Mouse (Mus musculus): ENCODE measurements around the gene Rpl31. TPM values are rescaled to one million over a fixed set of nuclear protein-coding genes. Genes with fewer than 3 reads are reported as not detected.

Rpl31 gene
- polyA plus RNA-seq, 1 experiment from 2014 or later: 442 TPM

DNA sequence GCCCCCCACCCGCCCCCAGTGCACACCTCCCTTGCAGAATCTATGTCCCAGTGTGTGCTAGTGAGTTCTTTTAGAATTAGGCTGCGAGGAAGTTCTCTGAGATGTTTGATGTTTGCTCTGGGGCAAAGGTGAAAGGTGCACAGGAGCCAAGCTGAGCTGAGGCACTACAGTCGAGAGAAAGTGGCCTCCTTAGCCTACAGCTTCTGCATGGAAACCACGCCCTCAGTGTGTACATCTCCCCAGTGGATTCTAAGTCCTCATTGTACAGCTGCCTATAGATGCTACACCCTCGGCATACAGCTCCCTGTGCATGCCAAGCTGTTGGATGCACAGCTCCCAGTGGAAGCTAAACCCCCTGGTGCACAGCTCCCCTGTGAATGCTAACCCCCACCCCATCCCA lies 28.2 kb upstream of the Rpl31 start:
- H3K4me2 ChIP-seq: no peak overlapping the region
- no peak overlapping the region for H3K4me3 ChIP-seq (replicated peaks)
- ATAC-seq (ENCODE audit: low read depth): no peak
- WGBS (ENCODE audit: insufficient replicate concordance): 37% methylated on average over 5 of the region's 5 CpGs
- no peaks in the 10 kb centered on the region for H3K9me3 ChIP-seq (replicated peaks)
- no peaks in the 10 kb centered on the region for H3K4me1 ChIP-seq (replicated peaks)
- H3K27me3 ChIP-seq: peaks cover 25% of the 10 kb centered on the region; the same call in 1 of the 2 replicates
- DNase-seq: no peak
- H3K9ac ChIP-seq: no peak overlapping the region
- no peaks in the 10 kb centered on the region for H3K36me3 ChIP-seq
- no peak overlapping the region for H3K27ac ChIP-seq

DNA sequence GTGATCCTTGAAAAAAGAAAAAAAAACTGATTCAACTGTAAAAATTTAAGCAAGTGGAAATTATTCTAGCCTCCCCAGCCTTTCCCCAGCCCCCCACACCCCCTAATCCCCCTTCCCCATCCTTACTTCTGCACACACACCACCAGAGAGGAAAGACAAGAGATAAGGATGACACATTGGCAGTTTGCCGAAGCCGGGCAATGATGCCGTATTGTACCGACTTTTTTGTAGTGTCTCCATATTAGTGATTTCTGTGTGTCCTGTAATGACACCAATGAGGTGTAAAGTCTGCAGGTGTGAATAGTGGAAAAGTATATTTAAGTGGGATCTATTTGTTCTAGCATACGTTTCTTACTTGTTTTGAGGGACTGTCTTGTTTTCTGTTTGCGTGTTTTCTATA lies 27.5 kb upstream of the Rpl31 start:
- no peak for ATAC-seq (ENCODE audit: low read depth)

DNA sequence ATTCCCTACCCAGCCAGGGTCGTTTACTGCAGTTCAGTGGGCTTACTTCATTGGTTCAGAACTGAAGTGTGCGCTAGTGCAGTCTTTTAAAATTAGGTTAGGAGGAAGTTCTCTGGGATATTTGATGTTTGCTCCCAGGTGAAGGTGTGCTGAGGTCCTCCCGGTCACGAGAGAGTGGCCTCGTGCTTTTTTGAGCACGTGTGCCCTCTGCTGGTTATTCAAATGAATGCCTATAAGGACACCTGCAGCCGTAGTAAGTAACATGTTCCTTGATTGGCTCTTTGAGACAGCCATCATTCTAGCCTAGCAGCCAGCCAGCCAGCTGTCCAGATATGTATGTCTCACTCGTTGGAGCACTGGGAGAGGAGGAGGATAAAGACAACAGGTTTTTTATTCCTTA lies 27.0 kb upstream of the Rpl31 start:
- no peak for ATAC-seq (ENCODE audit: low read depth)
- 19% methylated on average over 8 of the region's 8 CpGs for WGBS (ENCODE audit: insufficient replicate concordance)

More for the DNA sequence above, 27.5 kb upstream of the Rpl31 start:
- H3K4me2 ChIP-seq: no peak overlapping the region
- 43% methylated on average over 6 of the region's 6 CpGs for WGBS (ENCODE audit: insufficient replicate concordance)
- no peak for DNase-seq
- H3K27me3 ChIP-seq: peaks cover 25% of the 10 kb centered on the region
- H3K4me1 ChIP-seq (replicated peaks): no peaks in the 10 kb centered on the region
- H3K9ac ChIP-seq: no peak overlapping the region
- H3K27ac ChIP-seq: no peak overlapping the region
- no peak overlapping the region for H3K4me3 ChIP-seq (replicated peaks)
- H3K9me3 ChIP-seq (replicated peaks): no peaks in the 10 kb centered on the region
- H3K36me3 ChIP-seq: no peaks in the 10 kb centered on the region

DNA sequence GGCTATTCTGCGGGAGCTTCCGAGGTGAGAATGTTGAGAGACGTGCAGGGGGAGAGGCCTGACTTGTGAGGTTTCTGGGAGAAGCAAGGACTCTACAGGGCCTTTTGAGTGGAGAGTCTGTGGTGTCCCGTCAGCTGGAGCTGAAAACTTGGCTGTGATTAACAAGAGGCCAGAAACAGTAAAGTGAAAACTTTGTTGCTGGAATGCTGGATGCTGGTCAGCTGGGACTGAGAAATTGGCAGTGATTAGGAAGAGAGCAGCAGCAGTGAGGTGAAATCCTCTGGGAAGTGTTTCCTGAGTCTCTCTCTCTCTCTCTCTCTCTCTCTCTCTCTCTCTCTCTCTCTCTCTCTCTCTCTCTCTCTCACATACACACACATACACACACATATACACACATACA lies 25.8 kb upstream of the Rpl31 start:
- H3K4me3 ChIP-seq (replicated peaks): no peak overlapping the region
- H3K36me3 ChIP-seq: no peaks in the 10 kb centered on the region
- ATAC-seq (ENCODE audit: low read depth): no peak

More for the DNA sequence above, 27.0 kb upstream of the Rpl31 start:
- Histone ChIP-seq H3K4me1 (replicated peaks) (no peaks in the 10 kb centered on the region), H3K9me3 (replicated peaks) (no peaks in the 10 kb centered on the region), H3K4me3 (replicated peaks) (no peak overlapping the region), H3K4me2 (no peak overlapping the region), H3K36me3 (no peaks in the 10 kb centered on the region), H3K27ac (no peak overlapping the region), H3K27me3 (peaks cover 22% of the 10 kb centered on the region), H3K9ac (no peak overlapping the region)
- no peak for DNase-seq

DNA sequence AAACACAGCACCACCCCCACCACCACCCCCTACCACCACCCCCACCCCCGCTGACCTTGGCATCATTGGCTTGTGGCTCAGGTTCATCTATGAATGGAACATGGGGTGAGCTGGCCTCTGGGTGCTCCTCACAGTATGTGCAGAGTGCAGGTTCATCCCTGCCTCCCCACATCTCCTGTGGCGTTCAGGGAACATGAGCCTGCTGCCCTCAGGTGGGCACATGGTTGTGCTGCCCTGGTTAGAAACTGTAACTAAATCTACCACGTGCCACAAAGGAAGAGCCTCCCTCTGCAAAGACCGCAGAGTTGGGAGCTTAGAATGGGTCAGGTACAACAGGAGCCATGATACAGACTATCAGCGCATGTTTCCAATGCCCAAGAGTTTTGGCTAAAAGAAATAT lies 24.4 kb upstream of the Rpl31 start:
- Histone ChIP-seq H3K27ac (no peak overlapping the region), H3K4me2 (no peak overlapping the region), H3K27me3 (peaks cover 10% of the 10 kb centered on the region; the same call in 1 of the 2 replicates), H3K36me3 (no peaks in the 10 kb centered on the region), H3K4me1 (replicated peaks) (no peaks in the 10 kb centered on the region), H3K9me3 (replicated peaks) (no peaks in the 10 kb centered on the region), H3K9ac (no peak overlapping the region), H3K4me3 (replicated peaks) (no peak overlapping the region)
- ATAC-seq (ENCODE audit: low read depth) (no peak), DNase-seq (no peak)
- 63% methylated on average over 5 of the region's 5 CpGs for WGBS (ENCODE audit: insufficient replicate concordance)

More for the DNA sequence above, 25.8 kb upstream of the Rpl31 start:
- H3K27ac ChIP-seq: no peak overlapping the region
- no peaks in the 10 kb centered on the region for H3K9me3 ChIP-seq (replicated peaks)
- WGBS (ENCODE audit: insufficient replicate concordance): 70% methylated on average over 4 of the region's 4 CpGs
- H3K4me1 ChIP-seq (replicated peaks): no peaks in the 10 kb centered on the region
- H3K9ac ChIP-seq: no peak overlapping the region
- H3K4me2 ChIP-seq: no peak overlapping the region
- DNase-seq: no peak
- peaks cover 11% of the 10 kb centered on the region for H3K27me3 ChIP-seq

DNA sequence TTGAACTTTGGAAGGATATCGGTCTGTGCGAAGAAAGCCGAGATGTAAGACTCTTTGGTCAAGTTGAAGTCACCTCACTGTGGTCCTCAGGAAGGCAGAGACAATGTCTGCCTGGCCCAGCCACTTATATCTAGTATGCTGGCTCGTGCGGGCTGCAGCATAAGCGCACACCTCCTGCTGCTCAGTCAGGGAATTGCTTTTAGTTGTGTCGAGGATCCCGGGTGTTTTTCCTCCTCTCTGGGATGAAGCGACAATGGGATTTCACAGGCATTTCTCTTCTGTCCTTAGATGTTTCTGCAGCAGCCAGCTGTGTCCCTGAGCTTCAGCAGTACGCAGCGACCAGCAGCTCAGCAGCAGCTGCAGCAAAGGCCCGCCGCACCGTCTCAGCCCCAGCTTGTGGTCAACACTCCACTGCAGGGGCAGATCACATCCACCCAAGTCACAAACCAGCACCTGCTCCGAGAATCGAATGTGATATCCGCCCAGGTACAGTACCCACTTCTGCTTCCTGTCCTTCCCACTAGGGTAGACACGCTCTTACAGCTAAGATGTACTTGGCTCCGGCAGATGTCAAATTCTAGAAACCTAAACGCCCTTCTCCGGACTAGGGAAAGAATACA lies 22.6 kb upstream of the Rpl31 start:
- DNase-seq (no peak), ATAC-seq (ENCODE audit: low read depth) (no peak)
- H3K36me3 ChIP-seq: no peaks in the 10 kb centered on the region
- no peak overlapping the region for H3K9ac ChIP-seq
- H3K4me2 ChIP-seq: no peak overlapping the region
- 51% methylated on average over 21 of the region's 21 CpGs for WGBS (ENCODE audit: insufficient replicate concordance)
- H3K27ac ChIP-seq: no peak overlapping the region
- no peaks in the 10 kb centered on the region for H3K9me3 ChIP-seq (replicated peaks)
- peaks cover 7% of the 10 kb centered on the region; the same call in 1 of the 2 replicates for H3K27me3 ChIP-seq
- H3K4me3 ChIP-seq (replicated peaks): no peak overlapping the region
- H3K4me1 ChIP-seq (replicated peaks): no peaks in the 10 kb centered on the region

DNA sequence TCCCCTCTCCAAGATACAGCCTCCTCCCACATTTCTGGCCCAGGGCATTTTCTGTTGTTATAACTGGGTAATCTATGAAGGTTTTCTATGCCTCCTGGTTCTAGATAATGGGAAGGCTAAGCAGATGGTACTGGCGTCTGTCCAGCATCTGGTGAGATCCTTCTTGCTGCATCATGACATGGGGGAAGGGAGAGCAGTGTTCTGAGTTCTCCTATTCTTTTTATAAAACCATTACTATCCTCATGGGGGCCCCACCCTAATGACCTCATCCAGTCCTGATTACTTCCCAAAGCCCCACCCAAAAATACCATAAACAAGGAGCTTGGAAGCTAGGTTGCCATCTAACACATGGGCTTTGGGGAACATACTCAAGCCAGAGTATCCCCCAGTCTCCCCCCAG lies 18.6 kb upstream of the Rpl31 start:
- Histone ChIP-seq H3K4me3 (replicated peaks) (no peak overlapping the region), H3K27ac (no peak overlapping the region), H3K9me3 (replicated peaks) (no peaks in the 10 kb centered on the region), H3K27me3 (peaks cover 7% of the 10 kb centered on the region; the same call in 1 of the 2 replicates), H3K4me2 (no peak overlapping the region), H3K36me3 (no peaks in the 10 kb centered on the region), H3K4me1 (replicated peaks) (no peaks in the 10 kb centered on the region), H3K9ac (no peak overlapping the region)
- DNase-seq: no peak
- WGBS (ENCODE audit: insufficient replicate concordance): 36% methylated on average over 1 of the region's 1 CpGs
- ATAC-seq (ENCODE audit: low read depth): no peak

DNA sequence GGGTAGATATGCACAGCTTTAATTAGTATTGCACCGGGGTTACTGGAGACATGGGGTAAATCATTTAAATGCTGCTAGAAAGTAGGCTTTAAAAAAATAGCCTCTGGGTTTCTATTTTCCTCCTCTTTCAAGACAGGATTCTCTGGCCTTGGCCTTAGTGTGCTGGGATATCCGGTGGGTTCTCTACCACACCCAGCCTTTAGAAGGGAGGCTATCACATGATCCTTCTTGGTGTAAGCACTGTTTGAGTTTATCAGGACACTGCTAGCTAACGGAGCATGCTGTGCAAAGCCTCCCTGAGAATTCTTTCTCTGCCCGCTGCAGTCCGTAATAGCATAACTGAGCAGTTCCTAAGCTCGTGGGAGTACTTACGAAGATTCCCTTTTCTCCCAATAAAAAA lies 18.2 kb upstream of the Rpl31 start:
- H3K4me2 ChIP-seq: no peak overlapping the region
- no peak for DNase-seq
- H3K9ac ChIP-seq: no peak overlapping the region
- H3K36me3 ChIP-seq: no peaks in the 10 kb centered on the region
- no peak for ATAC-seq (ENCODE audit: low read depth)
- no peak overlapping the region for H3K27ac ChIP-seq
- H3K4me1 ChIP-seq (replicated peaks): no peaks in the 10 kb centered on the region
- H3K4me3 ChIP-seq (replicated peaks): no peak overlapping the region
- H3K9me3 ChIP-seq (replicated peaks): no peaks in the 10 kb centered on the region
- whole genome bisulfite sequencing (ENCODE audit: insufficient replicate concordance): 63% methylated on average over 7 of the region's 7 CpGs
- H3K27me3 ChIP-seq: peaks cover 7% of the 10 kb centered on the region; the same call in 1 of the 2 replicates

DNA sequence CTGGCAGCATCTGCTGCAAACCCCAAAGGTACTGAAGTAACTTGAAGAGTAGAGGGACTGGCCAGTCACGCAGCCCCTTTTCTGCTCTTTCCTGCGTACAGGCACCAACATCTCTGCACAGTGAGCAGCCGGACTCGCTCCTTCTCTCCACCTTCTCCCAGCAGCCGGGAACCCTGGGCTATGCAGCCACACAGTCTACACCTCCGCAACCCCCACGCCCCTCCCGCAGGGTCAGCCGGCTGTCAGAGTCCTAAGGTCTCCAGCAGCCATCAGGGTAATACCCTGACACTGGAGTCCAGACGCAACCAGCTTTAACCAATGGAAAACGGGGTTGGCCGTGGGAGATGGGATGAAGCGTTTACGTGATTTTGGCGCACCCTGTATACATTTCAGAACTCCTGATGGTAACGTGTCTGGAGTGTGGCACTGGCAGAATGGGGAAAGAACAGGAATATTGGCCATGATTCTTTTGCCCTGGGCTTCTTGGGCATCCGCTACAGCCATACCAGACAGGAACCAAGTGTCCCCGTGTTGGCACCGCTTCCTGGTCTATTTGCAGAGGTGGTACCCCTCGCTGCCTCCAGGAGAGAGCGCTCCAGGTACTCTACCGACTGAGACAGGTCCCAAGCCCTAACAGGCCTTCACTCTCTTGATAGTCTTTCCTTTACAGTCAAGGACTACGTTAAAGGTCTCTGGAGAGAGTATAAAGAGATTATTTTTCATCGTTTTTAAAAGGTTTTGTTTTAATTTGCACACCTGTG lies 5.7 kb upstream of the Rpl31 start:
- Histone ChIP-seq H3K36me3 (no peaks in the 10 kb centered on the region), H3K27ac (peak overlapping the region; percentile 39; the same call in 1 of the 2 replicates), H3K9me3 (replicated peaks) (no peaks in the 10 kb centered on the region), H3K4me3 (replicated peaks) (peak overlapping the region; percentile 12), H3K27me3 (peaks cover 11% of the 10 kb centered on the region; the same call in 1 of the 2 replicates), H3K9ac (peak overlapping the region; percentile 26; the same call in 1 of the 2 replicates), H3K4me2 (peak overlapping the region; percentile 51), H3K4me1 (replicated peaks) (peaks cover 27% of the 10 kb centered on the region)
- 41% methylated on average over 24 of the region's 24 CpGs for WGBS (ENCODE audit: insufficient replicate concordance)
- peak; percentile 49; the same call in 1 of the 2 replicates for ATAC-seq (ENCODE audit: low read depth)
- DNase-seq: no peak

DNA sequence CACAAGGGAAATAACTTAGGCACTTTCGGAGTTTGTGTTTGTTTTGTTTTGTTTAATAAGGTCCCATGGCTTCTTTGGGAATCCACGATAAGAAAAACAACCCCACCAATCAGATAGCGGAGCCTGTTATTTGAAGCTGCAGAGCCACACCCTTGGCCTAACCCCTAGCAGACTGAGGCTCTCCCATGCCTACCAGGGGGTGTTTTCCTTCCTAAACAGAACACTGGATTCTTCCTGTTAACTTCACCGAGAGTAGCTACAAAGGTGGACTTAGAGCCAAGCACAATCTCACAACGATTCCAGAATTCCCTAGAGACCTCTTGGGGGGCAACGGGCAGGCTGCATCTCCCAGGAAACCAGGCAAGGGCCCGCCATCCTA lies 5.1 kb upstream of the Rpl31 start:
- ATAC-seq (ENCODE audit: low read depth): peak; percentile 72

DNA sequence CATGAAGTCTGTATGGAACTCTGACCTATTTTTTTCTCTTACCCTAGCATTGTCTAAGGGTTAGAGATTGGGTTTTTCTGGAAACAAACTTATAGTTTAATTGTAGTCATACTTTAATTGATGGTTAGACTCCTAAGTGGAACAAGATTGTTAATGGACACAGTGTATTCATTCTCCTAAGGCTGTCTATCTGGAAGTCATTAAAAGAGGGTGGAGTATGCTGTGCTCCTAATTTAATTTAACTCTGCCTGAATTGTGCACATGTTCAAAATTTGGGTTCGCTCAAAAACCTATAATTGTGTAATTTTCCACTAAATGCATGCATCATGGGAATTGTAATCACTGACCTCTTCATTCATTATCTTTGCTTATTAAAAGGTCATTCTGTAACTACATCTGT lies 2.1 kb upstream of the Rpl31 start:
- Histone ChIP-seq H3K4me2 (no peak overlapping the region), H3K9me3 (replicated peaks) (no peaks in the 10 kb centered on the region), H3K36me3 (peaks cover 19% of the 10 kb centered on the region), H3K4me3 (replicated peaks) (no peak overlapping the region), H3K27me3 (peaks cover 9% of the 10 kb centered on the region; the same call in 1 of the 2 replicates), H3K27ac (no peak overlapping the region), H3K4me1 (replicated peaks) (peaks cover 44% of the 10 kb centered on the region), H3K9ac (no peak overlapping the region)
- DNase-seq (no peak), ATAC-seq (ENCODE audit: low read depth) (no peak)
- 75% methylated on average over 1 of the region's 1 CpGs for WGBS (ENCODE audit: insufficient replicate concordance)

More for the DNA sequence above, 5.1 kb upstream of the Rpl31 start:
- no peaks in the 10 kb centered on the region for H3K36me3 ChIP-seq
- no peak overlapping the region for H3K27ac ChIP-seq
- DNase-seq: no peak
- peak overlapping the region; percentile 12; the same call in 1 of the 2 replicates for H3K4me3 ChIP-seq (replicated peaks)
- H3K9ac ChIP-seq: 0 out of 2 replicates have a peak overlapping the region, but pooled peaks have one; percentile 26
- H3K4me1 ChIP-seq (replicated peaks): peaks cover 33% of the 10 kb centered on the region
- peaks cover 9% of the 10 kb centered on the region; the same call in 1 of the 2 replicates for H3K27me3 ChIP-seq
- 36% methylated on average over 7 of the region's 7 CpGs for WGBS (ENCODE audit: insufficient replicate concordance)
- H3K4me2 ChIP-seq: peak overlapping the region; percentile 51
- H3K9me3 ChIP-seq (replicated peaks): no peaks in the 10 kb centered on the region
